Mouse (Mus musculus): ENCODE measurements around the gene Olfr544.

GRCm38 (mm10) chr7:102499473-102499872 is 11.4 kb upstream of the Olfr544 start, which contains the start of gene Olfr545:
- TF ChIP-seq CTCF (IDR thresholded peaks at IDR 0.05; ENCODE audit: low read depth, low read length) (no peak), POLR2A (IDR thresholded peaks at IDR 0.05; ENCODE audit: borderline replicate concordance, low read depth, low read length) (no peak)

All from bone marrow macrophage, adult 2 months (primary cell).